Mouse (Mus musculus): ENCODE results near the gene Taar2. TPM values are rescaled to one million over a fixed set of nuclear protein-coding genes. Genes with fewer than 3 reads are reported as not detected.
A peak's percentile ranks its signal among the peaks of the same experiment; 100 is the strongest.

Gene Taar2
- total RNA-seq, 2 experiments from 2014 or later = not detected

- peak; percentile 37 to 57 for DNase-seq (ENCODE audit: low spot score in 2 of 2)
Measured at GRCm38 (mm10) chr10:23978901-23979705, 40.7 kb downstream of the Taar2 start.

- no peak for DNase-seq (ENCODE audit: low spot score in 2 of 2)
Measured at GRCm38 (mm10) chr10:23985546-23985945, 47.2 kb downstream of the Taar2 start, which contains the start of gene Taar6. Taar6 (minus strand) TSS chr10:23985646.

GRCm38 (mm10) chr10:23986419-23986818 lies 48.0 kb downstream of the Taar2 start:
- no peak for DNase-seq (ENCODE audit: low spot score in 2 of 2)

Other genes with a start within 250 kb of the Taar2 start
- gene Rps12, start 151.3 kb upstream of the Taar2 start, total RNA-seq (2021) = 100 to 1,000 TPM; 618 to 653 TPM
- gene Slc18b1, start 141.6 kb upstream of the Taar2 start, total RNA-seq (2021) = 10 to 100 TPM; 58.7 to 62.1 TPM
- gene Vnn3, start 87.1 kb upstream of the Taar2 start, total RNA-seq (2021) = 10 to 100 TPM; 17.1 to 24.1 TPM
- gene Vnn1, start 43.9 kb upstream of the Taar2 start, total RNA-seq (2021) = 10 to 100 TPM; 50.0 to 52.2 TPM
- gene Taar1, start 18.2 kb upstream of the Taar2 start, total RNA-seq (2021) = not detected
- gene Taar3, start 11.0 kb downstream of the Taar2 start, total RNA-seq (2021) = not detected
- gene Taar4, start 21.9 kb downstream of the Taar2 start, total RNA-seq (2021) = not detected
- gene Taar5, start 32.1 kb downstream of the Taar2 start, total RNA-seq (2021) = not detected
- gene Taar6, start 47.1 kb downstream of the Taar2 start, total RNA-seq (2021) = not detected
- not detected for gene Taar7a, start 54.9 kb downstream of the Taar2 start, total RNA-seq (2021)
- gene Taar7b, start 61.4 kb downstream of the Taar2 start, total RNA-seq (2021) = not detected
- gene Taar7d, start 88.7 kb downstream of the Taar2 start, total RNA-seq (2021) = not detected
- not detected for gene Taar7e, start 99.0 kb downstream of the Taar2 start, total RNA-seq (2021)
- gene Taar7f, start 110.9 kb downstream of the Taar2 start, total RNA-seq (2021) = not detected
- gene Taar8a, start 137.9 kb downstream of the Taar2 start, total RNA-seq (2021) = under 1 TPM in 1 of 2 experiments, not detected in 1; 0.51 TPM
- not detected for gene Taar8b, start 153.7 kb downstream of the Taar2 start, total RNA-seq (2021)
- gene Taar8c, start 163.3 kb downstream of the Taar2 start, total RNA-seq (2021) = not detected
- not detected for gene Taar9, start 171.0 kb downstream of the Taar2 start, total RNA-seq (2021)
- 100 to 1,000 TPM in 1 of 2 experiments, 10 to 100 TPM in 1; 98.9 to 110 TPM for gene Stx7, start 210.7 kb downstream of the Taar2 start, total RNA-seq (2021)

Measured in adrenal gland, postnatal 4 days (tissue).